ENCODE assay signal across 16 mouse cellular contexts in genomic region chr6:100195091-100195490, GRCm38 (mm10).
DNase-seq lines count a peak whose midpoint lies in the region; ATAC-seq lines count a peak whose summit lies in the region.
"Had no signal": no experiment of that assay in that cellular context is flagged by ENCODE, and none has a peak within 500 bp of the region (broad histone marks: within the 10 kb centered on the region; RNA-seq: fewer than 3 reads in every experiment).

No protein-coding gene starts in this region.

- no peak for DNase-seq in forebrain, embryonic 10.5 days (ENCODE audit: extremely low spot score, low spot score)
- DNase-seq in kidney, postnatal 14 days, result no peak
- DNase-seq in lung, postnatal 10 days, result no peak
- no peak for DNase-seq in ovary, postnatal 14 days (ENCODE audit: low spot score)
- no peak for DNase-seq in urinary bladder, postnatal 25 days (ENCODE audit: low spot score)
- DNase-seq: adrenal gland, adult 8-10 months; cerebellum, adult 2 months; gastrocnemius, adult 2 months; heart, adult 11 months; liver, embryonic 13.5 days; right cerebral cortex, postnatal 4 days had no signal

- 77% methylated on average over 5 of the region's 5 CpGs for WGBS in forebrain, embryonic 10.5 days
- WGBS in forebrain, embryonic 12.5 days, result 80% methylated on average over 5 of the region's 5 CpGs
- whole genome bisulfite sequencing in kidney, embryonic 14.5 days, result 55% methylated on average over 5 of the region's 5 CpGs
- whole genome bisulfite sequencing in lung, embryonic 16.5 days, result 23% methylated on average over 5 of the region's 5 CpGs

- H3K4me3 ChIP-seq in forebrain, embryonic 10.5 days, result no peak overlapping the region
- H3K4me3 ChIP-seq in forebrain, embryonic 12.5 days (replicated peaks), result no peak overlapping the region
- H3K4me3 ChIP-seq in kidney, embryonic 14.5 days (ENCODE audit: low read length), result no peak overlapping the region
- H3K4me3 ChIP-seq in lung, embryonic 16.5 days (ENCODE audit: low read length), result no peak overlapping the region
- H3K4me3 ChIP-seq: gastrocnemius, adult 2 months; hindbrain, embryonic 15.5 days; layer of hippocampus, adult 2 months; liver, embryonic 13.5 days had no signal

- H3K27ac ChIP-seq in forebrain, embryonic 10.5 days, result peak overlapping the region; percentile 74; the same call in 1 of the 2 replicates
- H3K27ac ChIP-seq in forebrain, embryonic 12.5 days, result no peak overlapping the region
- H3K27ac ChIP-seq in kidney, embryonic 14.5 days (ENCODE audit: low read depth, low read length), result peak overlapping the region; percentile 34; the same call in 1 of the 2 replicates
- peak overlapping the region; percentile 95 for H3K27ac ChIP-seq in lung, embryonic 16.5 days (ENCODE audit: low read length)
- H3K27ac ChIP-seq: layer of hippocampus, adult 2 months; liver, embryonic 13.5 days had no signal

- peaks cover 24% of the 10 kb centered on the region for H3K4me1 ChIP-seq in forebrain, embryonic 10.5 days
- H3K4me1 ChIP-seq in forebrain, embryonic 12.5 days, result peaks cover 15% of the 10 kb centered on the region
- H3K4me1 ChIP-seq in kidney, embryonic 14.5 days (ENCODE audit: control insufficient read depth, insufficient read depth, low read length), result peaks cover 23% of the 10 kb centered on the region
- peaks cover 48% of the 10 kb centered on the region for H3K4me1 ChIP-seq in lung, embryonic 16.5 days (replicated peaks; ENCODE audit: control insufficient read depth, insufficient read depth, low read length)

- no peaks in the 10 kb centered on the region for H3K9me3 ChIP-seq in forebrain, embryonic 10.5 days
- no peaks in the 10 kb centered on the region for H3K9me3 ChIP-seq in forebrain, embryonic 12.5 days
- no peaks in the 10 kb centered on the region for H3K9me3 ChIP-seq in kidney, embryonic 14.5 days (ENCODE audit: control insufficient read depth, low read length)
- H3K9me3 ChIP-seq in lung, embryonic 16.5 days (ENCODE audit: control insufficient read depth, low read length), result no peaks in the 10 kb centered on the region
- H3K9me3 ChIP-seq: hindbrain, embryonic 15.5 days; liver, embryonic 13.5 days had no signal

- no peak overlapping the region for H3K4me2 ChIP-seq in forebrain, embryonic 12.5 days
- no peak overlapping the region for H3K4me2 ChIP-seq in kidney, embryonic 14.5 days (replicated peaks; ENCODE audit: low read depth, low read length)
- no peak overlapping the region for H3K4me2 ChIP-seq in lung, embryonic 16.5 days (ENCODE audit: low read depth, low read length)
- H3K4me2 ChIP-seq: hindbrain, embryonic 15.5 days; liver, embryonic 13.5 days had no signal

- H3K9ac ChIP-seq in forebrain, embryonic 12.5 days, result no peak overlapping the region
- H3K9ac ChIP-seq in kidney, embryonic 14.5 days (ENCODE audit: low read depth, low read length), result no peak overlapping the region
- peak overlapping the region; percentile 30; the same call in 1 of the 2 replicates for H3K9ac ChIP-seq in lung, embryonic 16.5 days (ENCODE audit: low read length)
- H3K9ac ChIP-seq: hindbrain, embryonic 15.5 days; liver, embryonic 13.5 days had no signal

- ATAC-seq in forebrain, embryonic 12.5 days (ENCODE audit: low FRiP score), result no peak
- ATAC-seq in kidney, embryonic 14.5 days (ENCODE audit: low FRiP score, low TSS enrichment), result no peak
- ATAC-seq in lung, embryonic 16.5 days (ENCODE audit: low read depth), result no peak

- peaks cover 85% of the 10 kb centered on the region for H3K27me3 ChIP-seq in forebrain, embryonic 10.5 days (ENCODE audit: poor library complexity, severe bottlenecking)
- H3K27me3 ChIP-seq in forebrain, embryonic 12.5 days, result peaks cover 15% of the 10 kb centered on the region
- no peaks in the 10 kb centered on the region for H3K27me3 ChIP-seq in kidney, embryonic 14.5 days (ENCODE audit: control insufficient read depth, insufficient read depth, low read length)
- H3K27me3 ChIP-seq in lung, embryonic 16.5 days (ENCODE audit: control insufficient read depth, insufficient read depth, low read depth, low read length), result no peaks in the 10 kb centered on the region
- H3K27me3 ChIP-seq: hindbrain, embryonic 15.5 days; liver, embryonic 13.5 days had no signal

- H3K36me3 ChIP-seq in forebrain, embryonic 10.5 days (replicated peaks), result no peaks in the 10 kb centered on the region
- H3K36me3 ChIP-seq in forebrain, embryonic 12.5 days (replicated peaks), result no peaks in the 10 kb centered on the region
- no peaks in the 10 kb centered on the region for H3K36me3 ChIP-seq in kidney, embryonic 14.5 days (ENCODE audit: control insufficient read depth, insufficient read depth, low read length)
- no peaks in the 10 kb centered on the region for H3K36me3 ChIP-seq in lung, embryonic 16.5 days (ENCODE audit: control insufficient read depth, insufficient read depth, low read length)
- H3K36me3 ChIP-seq: hindbrain, embryonic 15.5 days; liver, embryonic 13.5 days had no signal
